Mouse (Mus musculus) left cerebral cortex, adult 9 months (tissue): ENCODE results near the gene Brd4.

Experiments
- DNase-seq, 2 experiments: peaks; one replicate each; pipeline ENCODE4 v3.0.0; 2022; ENCODE audit warnings: low spot score in 2 of 2

Brd4 gene

GRCm38 (mm10) chr17:32281126-32281525 is 3.4 kb downstream of the Brd4 start:
- no peak for DNase-seq

GRCm38 (mm10) chr17:32280575-32280974 is 3.9 kb downstream of the Brd4 start:
- DNase-seq: no peak

DNA sequence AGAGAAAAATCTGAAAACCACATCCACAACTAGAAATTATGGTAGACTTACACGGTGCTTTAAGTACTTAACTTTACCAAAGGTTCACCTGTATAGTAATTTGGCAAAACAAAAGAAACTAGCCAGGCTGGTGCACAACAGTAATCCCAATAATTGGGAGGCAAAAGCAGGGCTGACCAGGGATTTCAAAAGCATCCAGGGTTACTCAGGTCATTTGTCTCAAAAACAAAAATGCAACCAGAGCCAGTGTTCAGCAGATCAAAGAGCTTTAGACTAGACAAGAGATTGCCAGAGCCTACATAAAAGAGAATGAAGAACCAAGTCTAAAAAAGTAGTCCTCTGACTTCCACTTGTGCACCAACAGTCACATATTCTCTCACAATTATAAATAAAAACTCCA is 7.3 kb downstream of the Brd4 start:
- DNase-seq: no peak

- no peak for DNase-seq
Observed at GRCm38 (mm10) chr17:32275568-32275967, 9.0 kb downstream of the Brd4 start.

GRCm38 (mm10) chr17:32269151-32269550 is 15.4 kb downstream of the Brd4 start:
- no peak for DNase-seq

- no peak for DNase-seq
Observed at GRCm38 (mm10) chr17:32268540-32268960, 16.0 kb downstream of the Brd4 start.

DNA sequence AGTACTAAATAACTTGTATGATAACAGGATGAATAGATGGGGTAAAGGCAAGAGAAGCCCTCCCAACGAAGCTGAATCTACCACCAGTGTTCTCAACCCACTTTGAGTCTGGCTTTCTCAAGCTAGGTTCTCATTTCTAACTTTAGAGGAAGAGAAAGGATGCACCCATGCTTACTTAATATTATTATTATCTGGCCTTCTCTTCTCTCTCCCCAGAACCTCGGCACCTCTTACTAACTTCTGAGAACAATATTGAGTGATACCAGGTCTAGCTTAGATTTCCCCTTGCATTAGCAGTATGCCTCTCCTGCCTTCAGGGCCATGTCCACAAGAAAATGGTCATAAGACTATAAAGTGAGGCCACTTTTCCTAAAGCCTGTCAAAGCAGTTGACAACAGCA is 16.4 kb downstream of the Brd4 start:
- DNase-seq: no peak

DNA sequence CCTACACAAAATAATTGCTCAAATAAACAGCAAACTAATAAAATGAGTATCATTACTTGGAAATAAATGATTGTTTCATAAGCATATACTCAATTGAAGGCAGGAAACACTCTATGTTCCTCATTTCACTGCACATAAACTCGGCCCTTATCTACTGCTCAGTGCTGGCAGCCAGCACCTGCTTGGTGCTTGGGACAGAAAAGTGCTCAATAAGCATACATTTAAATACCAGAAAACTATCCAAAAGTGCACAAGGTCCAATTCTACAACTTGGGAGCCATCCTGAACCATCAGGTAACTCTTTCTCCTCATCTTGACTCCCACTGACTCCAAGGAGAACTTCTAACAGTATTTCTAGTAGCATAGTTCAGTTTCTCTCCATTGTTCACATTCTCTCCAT is 16.9 kb downstream of the Brd4 start:
- DNase-seq: no peak

DNA sequence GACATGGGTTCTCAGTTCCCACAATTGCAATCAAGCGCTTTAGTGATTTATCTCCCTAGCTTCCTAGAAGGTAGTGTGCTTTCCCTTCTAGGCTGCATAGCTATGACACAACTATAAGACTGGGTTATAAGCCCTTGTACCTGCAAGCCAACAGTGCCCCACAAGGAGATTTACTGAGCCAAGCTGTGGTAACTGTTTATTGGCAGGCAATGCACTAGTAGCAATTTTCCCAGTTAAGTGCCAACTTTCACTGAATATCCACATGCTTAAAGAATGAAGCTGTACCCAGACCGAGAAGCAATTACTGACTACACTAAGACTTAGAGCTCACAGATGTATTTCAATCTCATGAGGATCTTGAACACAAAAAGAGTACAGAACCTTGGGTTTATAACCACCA is 20.9 kb downstream of the Brd4 start:
- no peak for DNase-seq

DNA sequence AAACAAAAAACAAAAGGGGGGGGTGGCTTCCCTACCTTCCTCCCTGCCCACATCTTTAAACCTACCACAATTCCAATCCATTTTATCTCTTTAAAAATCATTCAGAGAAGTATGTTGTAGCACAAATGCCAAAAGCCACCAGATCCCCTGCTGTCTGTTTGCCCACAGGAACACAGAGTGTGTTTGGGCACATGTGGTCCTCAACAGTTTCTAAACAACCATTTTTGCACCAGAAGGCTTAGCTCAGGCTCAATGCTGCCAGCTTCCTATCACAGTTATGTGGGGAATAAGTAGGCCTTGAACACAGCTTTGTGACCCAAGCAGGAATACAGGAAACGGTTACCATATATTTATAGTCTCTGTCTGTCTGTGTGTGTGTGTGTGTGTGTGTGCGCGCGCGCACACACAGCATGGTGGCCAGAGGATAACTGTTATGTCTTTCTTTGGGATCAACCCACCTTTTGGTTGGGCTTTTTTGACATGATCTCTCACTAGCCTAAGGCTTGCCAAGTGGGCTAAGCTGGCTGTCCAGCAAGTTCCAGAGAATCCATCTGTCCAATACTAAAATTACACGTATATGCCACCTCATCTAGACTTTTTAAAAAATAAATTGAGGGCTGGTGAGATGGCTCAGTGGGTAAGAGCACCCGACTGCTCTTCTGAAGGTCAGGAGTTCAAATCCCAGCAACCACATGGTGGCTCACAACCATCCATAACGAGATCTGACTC is 21.5 kb downstream of the Brd4 start:
- no peak for DNase-seq

DNA sequence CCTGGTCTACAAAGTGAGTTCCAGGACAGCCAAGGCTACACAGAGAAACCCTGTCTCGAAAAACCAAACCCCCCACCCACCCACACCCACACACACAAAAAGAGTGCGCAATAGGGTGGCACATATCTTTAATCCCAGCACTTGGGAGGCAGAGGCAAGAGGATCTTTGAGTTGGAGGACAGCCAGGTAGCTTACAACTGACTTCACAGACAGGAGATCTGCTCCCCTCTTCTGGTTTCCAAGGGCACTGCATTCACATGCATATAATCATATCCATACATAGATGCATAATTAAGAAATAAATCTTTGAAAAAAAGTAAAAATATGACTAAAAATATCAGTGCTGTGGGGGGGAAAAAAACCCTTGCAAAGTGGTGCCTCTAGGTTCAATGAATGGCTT is 25.7 kb downstream of the Brd4 start:
- no peak for DNase-seq

DNA sequence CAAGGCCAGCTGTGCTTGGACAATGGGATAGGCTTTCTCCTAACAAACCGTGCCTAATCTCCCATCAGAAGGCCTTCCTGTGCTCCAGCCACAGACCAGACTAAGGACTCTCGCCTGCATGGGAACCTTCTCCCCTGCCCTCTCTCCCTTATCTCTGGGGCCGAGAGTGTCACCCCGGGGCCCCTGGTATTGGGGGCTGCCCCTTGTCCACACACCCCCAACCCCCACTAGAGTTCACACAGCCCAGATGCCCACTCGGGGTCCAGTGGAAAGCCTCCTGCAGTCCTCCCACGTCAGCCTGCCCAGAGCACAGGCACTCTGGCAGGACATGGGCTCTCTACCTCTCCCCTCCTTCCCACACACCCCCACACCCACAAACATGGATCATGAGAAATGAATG is 26.6 kb downstream of the Brd4 start:
- no peak for DNase-seq

DNA sequence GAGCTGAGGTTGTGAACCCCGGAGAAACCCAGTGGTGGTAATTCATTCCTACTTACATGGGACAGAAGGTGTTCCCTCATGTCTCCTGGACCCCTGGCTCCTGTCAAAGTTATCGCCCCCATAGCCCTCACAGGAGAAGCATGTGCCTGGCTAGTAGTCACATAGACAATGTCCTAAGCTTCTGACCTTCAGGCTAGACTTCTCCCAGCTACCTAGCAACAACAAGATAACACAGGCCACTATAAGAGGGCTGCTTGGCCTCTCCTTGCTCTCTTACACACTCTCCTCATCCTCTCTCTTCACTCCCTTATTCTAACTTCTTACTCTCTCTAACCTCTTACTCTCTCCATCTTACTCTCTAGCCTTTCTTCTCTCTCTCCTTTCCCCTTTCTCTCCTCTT is 27.1 kb downstream of the Brd4 start:
- DNase-seq: no peak

- DNase-seq: no peak
Observed at GRCm38 (mm10) chr17:32256896-32257295, 27.6 kb downstream of the Brd4 start.

GRCm38 (mm10) chr17:32253261-32253660 is 31.3 kb downstream of the Brd4 start:
- no peak for DNase-seq

DNA sequence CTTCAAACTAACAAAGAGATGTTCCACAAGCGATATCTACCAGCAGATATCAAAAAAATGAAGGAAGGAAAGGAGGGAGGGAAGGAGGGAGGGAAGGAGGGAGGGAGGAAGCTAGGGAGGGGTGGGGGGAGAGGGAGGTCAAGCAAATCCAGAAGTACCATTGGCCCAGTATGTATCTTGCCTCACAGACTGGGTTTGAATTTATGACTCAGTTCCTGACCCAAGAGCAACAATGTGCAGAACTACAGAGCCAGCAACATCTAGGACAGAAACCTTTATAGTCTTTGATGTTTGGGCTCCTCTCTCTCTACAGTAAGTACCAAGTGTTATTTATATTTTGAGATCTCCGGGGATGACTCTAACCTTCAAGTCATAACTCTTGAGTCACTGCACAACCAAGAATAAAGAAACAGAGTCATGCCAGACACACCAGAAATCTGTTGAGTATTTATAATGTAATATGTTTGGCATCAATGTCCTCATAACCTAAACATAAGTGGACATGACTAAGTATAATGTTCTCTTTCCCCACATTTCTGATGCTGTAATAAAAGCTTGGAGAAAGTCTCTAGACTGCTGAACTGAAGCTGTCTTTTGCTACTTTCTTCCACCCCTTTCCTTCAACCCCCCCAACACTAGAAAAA is 32.6 kb downstream of the Brd4 start:
- no peak for DNase-seq

DNA sequence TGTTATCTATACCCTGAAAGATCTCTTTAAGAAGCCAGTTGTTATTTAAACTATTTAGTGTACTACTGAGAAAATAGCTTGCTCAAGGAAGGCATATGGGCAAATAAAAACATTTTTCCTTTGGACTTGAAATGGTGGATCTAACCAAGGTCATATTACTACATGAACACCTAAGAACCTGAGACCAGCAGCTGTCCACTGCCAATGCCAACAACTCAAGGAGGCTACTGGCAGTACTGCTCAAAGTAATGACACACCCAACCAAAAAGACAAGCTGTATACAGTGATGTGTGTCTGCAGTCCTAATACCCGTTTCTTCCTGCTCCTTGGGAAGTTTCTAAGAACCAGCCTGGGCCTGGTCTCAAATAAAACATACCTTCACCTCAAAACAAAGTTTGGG is 34.5 kb downstream of the Brd4 start:
- no peak for DNase-seq

- DNase-seq: no peak
Observed at GRCm38 (mm10) chr17:32248192-32248591, 36.3 kb downstream of the Brd4 start.

DNA sequence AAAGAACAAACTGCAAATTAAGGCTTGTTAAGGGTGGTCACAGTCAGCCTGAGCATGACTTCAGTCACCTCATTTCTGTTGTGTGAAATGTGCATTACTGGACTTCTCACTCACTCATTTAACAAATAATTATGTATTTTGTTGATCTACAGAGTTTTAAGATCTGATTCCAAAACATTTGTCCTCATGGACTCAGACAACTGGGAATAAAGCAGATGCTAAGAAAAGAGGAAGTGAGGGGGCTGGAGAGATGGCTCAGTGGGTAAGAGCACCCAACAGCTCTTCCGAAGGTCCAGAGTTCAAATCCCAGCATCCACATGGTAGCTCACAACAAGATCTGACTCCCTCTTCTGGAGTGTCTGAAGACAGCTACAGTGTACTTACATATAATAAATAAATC is 36.9 kb downstream of the Brd4 start:
- DNase-seq: no peak

DNA sequence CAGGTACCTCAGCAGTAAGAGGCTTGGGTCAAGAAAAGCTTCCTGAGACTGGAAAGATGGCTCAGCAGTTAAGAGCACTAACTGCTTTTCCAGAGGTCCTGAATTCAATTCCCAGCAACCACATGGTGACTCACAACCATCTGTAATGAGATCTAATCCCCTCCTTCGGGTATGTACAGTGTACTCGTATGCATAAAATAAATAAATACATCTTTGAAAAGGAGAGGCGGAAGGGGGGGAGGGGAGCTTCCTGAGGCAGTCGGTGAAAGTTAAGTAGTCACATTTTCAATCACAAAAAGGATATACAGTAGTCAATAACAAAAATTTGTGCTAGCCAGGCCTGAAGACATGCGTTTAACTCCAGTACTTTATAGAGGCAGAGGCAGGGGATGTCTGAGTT is 38.4 kb downstream of the Brd4 start:
- DNase-seq: no peak

- DNase-seq: no peak
Observed at GRCm38 (mm10) chr17:32240881-32241531, 43.5 kb downstream of the Brd4 start.

GRCm38 (mm10) chr17:32238589-32238988 is 45.9 kb downstream of the Brd4 start:
- DNase-seq: no peak

- peak; percentile 25 to 61 for DNase-seq
Observed at GRCm38 (mm10) chr17:32235534-32236191, 48.9 kb downstream of the Brd4 start.
